Mouse (Mus musculus) olfactory bulb, adult 2 months (tissue): Measurements from ENCODE around the gene Emid1.

Experiments
- CTCF ChIP-seq: fragments of 200-500 bp; IDR thresholded peaks from 2 replicates; pipeline ENCODE4 v1.5.1; 2012; ENCODE audit warnings: low read depth, mild to moderate bottlenecking, low read length, moderate library complexity; ENCODE audit not compliant: insufficient read depth
- POLR2A ChIP-seq: fragments of 200-500 bp; IDR thresholded peaks from 2 replicates; pipeline ENCODE4 v1.6.1; 2012; ENCODE audit warnings: mild to moderate bottlenecking, low read depth, low read length, moderate library complexity; ENCODE audit not compliant: insufficient read depth

- no peak for TF ChIP-seq CTCF
- no peak for TF ChIP-seq POLR2A
Observed at GRCm38 (mm10) chr11:5179391-5179790, 27.3 kb upstream of the Emid1 start.
